Mouse (Mus musculus): ENCODE data around the gene A930033H14Rik.

DNA sequence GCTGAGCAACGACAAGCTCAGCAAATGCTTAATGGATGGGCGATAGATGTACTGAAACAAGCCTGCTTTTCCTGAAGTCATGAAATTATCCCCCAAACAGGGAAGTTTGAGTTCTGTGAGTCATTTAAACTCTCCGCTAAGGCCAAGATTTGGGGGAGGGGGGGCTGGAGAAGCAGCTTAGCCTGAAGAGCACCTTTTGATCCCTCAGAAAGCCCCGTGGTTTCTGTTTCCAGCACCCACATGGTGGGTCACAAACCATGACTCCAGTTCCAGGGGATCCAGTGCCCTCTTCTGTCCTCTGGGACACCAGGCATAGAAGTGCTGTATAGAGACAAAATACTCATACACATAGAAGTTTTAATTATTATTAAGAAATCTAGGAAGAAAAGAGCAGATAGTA, 27.5 kb downstream of the A930033H14Rik start:
- TF ChIP-seq CTCF (IDR thresholded peaks at IDR 0.05; ENCODE audit: borderline replicate concordance, extremely low read depth, insufficient read depth, insufficient read length) (no peak), POLR2A (IDR thresholded peaks at IDR 0.05; ENCODE audit: borderline replicate concordance, extremely low read depth, insufficient read depth, insufficient read length, poor library complexity, severe bottlenecking) (no peak)

Measured in brain, embryonic 14.5 days (tissue).